Comparison of ENCODE assay signal across 9 mouse cellular contexts in genomic region chr9:9049202-9049601, GRCm38 (mm10).
DNase-seq lines count a peak whose midpoint lies in the region; ATAC-seq and TF ChIP-seq lines count a peak whose summit lies in the region.
"Had no signal": no experiment of that assay in that cellular context is flagged by ENCODE, and none has a peak within 500 bp of the region (broad histone marks: within the 10 kb centered on the region; RNA-seq: fewer than 3 reads in every experiment).

No protein-coding gene starts in this region.

- TF ChIP-seq CTCF in MEL (IDR thresholded peaks at IDR 0.05 in 2 of 3, conservative IDR thresholded peaks at IDR 0.05 in 1 of 3; ENCODE audit: control insufficient read depth in 1 of 3, insufficient read depth in 1 of 3, low read depth in 2 of 3, low read length in 3 of 3, poor library complexity in 1 of 3, severe bottlenecking in 1 of 3) = peak in 2 of 3 experiments; percentile 14 to 56; a peak in 2 of 6 replicates

- no peaks in the 10 kb centered on the region for H3K79me2 ChIP-seq in MEL (ENCODE audit: control insufficient read depth, insufficient read depth, low read length, poor library complexity)

- WGBS in limb, embryonic 14.5 days = 64% methylated on average over 3 of the region's 3 CpGs
- WGBS in limb, embryonic 10.5 days = 58% methylated on average over 3 of the region's 3 CpGs
- WGBS in large intestine, adult 2 months = 68% methylated on average over 3 of the region's 3 CpGs

- peaks cover 9% of the 10 kb centered on the region; the same call in 1 of the 2 replicates for H3K36me3 ChIP-seq in limb, embryonic 14.5 days (ENCODE audit: control insufficient read depth, insufficient read depth, low read length)
- peaks cover 13% of the 10 kb centered on the region for H3K36me3 ChIP-seq in limb, embryonic 10.5 days
- no peaks in the 10 kb centered on the region for H3K36me3 ChIP-seq in MEL (ENCODE audit: control insufficient read depth in 1 of 2, insufficient read depth in 2 of 2, low read length in 2 of 2)

- H3K27me3 ChIP-seq in limb, embryonic 14.5 days (ENCODE audit: control insufficient read depth, insufficient read depth, low read length) = no peaks in the 10 kb centered on the region
- H3K27me3 ChIP-seq in limb, embryonic 10.5 days (ENCODE audit: low read depth, poor library complexity, severe bottlenecking) = no peaks in the 10 kb centered on the region
- H3K27me3 ChIP-seq in MEL (ENCODE audit: control insufficient read depth in 1 of 2, insufficient read depth in 2 of 2, low read length in 2 of 2) = no peaks in the 10 kb centered on the region
- H3K27me3 ChIP-seq: embryonic facial prominence, embryonic 15.5 days had no signal

- TF ChIP-seq POLR2A in limb, embryonic 14.5 days (IDR thresholded peaks at IDR 0.05; ENCODE audit: borderline replicate concordance, extremely low read depth, insufficient read depth, insufficient read length) = no peak
- no peak for TF ChIP-seq POLR2A in MEL (IDR thresholded peaks at IDR 0.05; ENCODE audit: control insufficient read depth in 1 of 2, insufficient read depth in 1 of 2, low read depth in 1 of 2, low read length in 2 of 2, poor library complexity in 1 of 2)

- H3K9ac ChIP-seq in limb, embryonic 14.5 days (ENCODE audit: low read depth, low read length, severe bottlenecking) = no peak overlapping the region
- H3K9ac ChIP-seq in MEL (ENCODE audit: control insufficient read depth, low read depth, low read length, poor library complexity, severe bottlenecking) = no peak overlapping the region
- H3K9ac ChIP-seq: embryonic facial prominence, embryonic 15.5 days had no signal

- peaks cover 4% of the 10 kb centered on the region; the same call in 1 of the 2 replicates for H3K4me1 ChIP-seq in limb, embryonic 14.5 days (ENCODE audit: control insufficient read depth, insufficient read depth, low read length)
- H3K4me1 ChIP-seq in limb, embryonic 10.5 days = no peaks in the 10 kb centered on the region
- H3K4me1 ChIP-seq in MEL (ENCODE audit: control insufficient read depth in 1 of 2, insufficient read depth in 2 of 2, low read length in 2 of 2) = no peaks in the 10 kb centered on the region
- H3K4me1 ChIP-seq: embryonic facial prominence, embryonic 15.5 days had no signal

- no peaks in the 10 kb centered on the region for H3K9me3 ChIP-seq in limb, embryonic 14.5 days (ENCODE audit: control insufficient read depth, low read length)
- H3K9me3 ChIP-seq in limb, embryonic 10.5 days (replicated peaks) = no peaks in the 10 kb centered on the region
- H3K9me3 ChIP-seq in MEL (replicated peaks; ENCODE audit: insufficient read depth, low read length) = no peaks in the 10 kb centered on the region
- H3K9me3 ChIP-seq: embryonic facial prominence, embryonic 15.5 days had no signal

- peak; percentile 36 for TF ChIP-seq RAD21 in MEL (IDR thresholded peaks at IDR 0.05; ENCODE audit: low read depth, low read length)

- no peak for ATAC-seq in limb, embryonic 14.5 days (ENCODE audit: low FRiP score, low read depth)

- peak; percentile 31 for DNase-seq in gastrocnemius, adult 18-20 months (ENCODE audit: low spot score)
- no peak for DNase-seq in gastrocnemius, postnatal 36 days
- DNase-seq in limb, embryonic 14.5 days (ENCODE audit: low spot score) = peak; percentile 73
- no peak for DNase-seq in limb, embryonic 10.5 days (ENCODE audit: low spot score)
- peak; percentile 43 for DNase-seq in MEL (ENCODE audit: low read depth, low spot score)
- DNase-seq in large intestine, adult 2 months (ENCODE audit: low read depth, low spot score) = peak; percentile 13
- DNase-seq in spleen, postnatal 14 days (ENCODE audit: low spot score in 2 of 2) = no peak
- no peak for DNase-seq in frontal cortex, postnatal 10 days (ENCODE audit: low spot score in 2 of 2)

- TF ChIP-seq EP300 in MEL (IDR thresholded peaks at IDR 0.05; ENCODE audit: low read depth in 1 of 2, low read length in 2 of 2) = no peak

- no peak overlapping the region for H3K4me2 ChIP-seq in limb, embryonic 14.5 days (replicated peaks; ENCODE audit: low read depth, low read length, severe bottlenecking)
- H3K4me2 ChIP-seq: embryonic facial prominence, embryonic 15.5 days had no signal

- H3K27ac ChIP-seq in limb, embryonic 14.5 days (replicated peaks; ENCODE audit: low read depth, low read length) = no peak overlapping the region
- H3K27ac ChIP-seq in limb, embryonic 10.5 days = no peak overlapping the region
- H3K27ac ChIP-seq in MEL (ENCODE audit: control insufficient read depth, low read depth, low read length) = no peak overlapping the region
- H3K27ac ChIP-seq: embryonic facial prominence, embryonic 15.5 days had no signal

- H3K4me3 ChIP-seq in limb, embryonic 14.5 days (replicated peaks; ENCODE audit: low read length) = no peak overlapping the region
- no peak overlapping the region for H3K4me3 ChIP-seq in limb, embryonic 10.5 days
- H3K4me3 ChIP-seq in MEL (ENCODE audit: control insufficient read depth in 1 of 2, insufficient read depth in 1 of 2, low read depth in 2 of 2, low read length in 2 of 2) = no peak overlapping the region
- H3K4me3 ChIP-seq: embryonic facial prominence, embryonic 15.5 days had no signal

- intact Hi-C loops in gastrocnemius, postnatal 36 days (cut with DNase I) = loop anchor here (2.0 kb wide), 1 partner anchor 328 kb away; no protein-coding TSS in a partner anchor

TF ChIP-seq in MEL, 35 proteins besides CTCF, POLR2A, EP300 and RAD21:
- TF ChIP-seq MAZ (IDR thresholded peaks at IDR 0.05; ENCODE audit: low read depth, low read length) = no peak
- TF ChIP-seq ZC3H11A (IDR thresholded peaks at IDR 0.05; ENCODE audit: low read depth, low read length) = peak; percentile 35; the same call in 1 of the 2 replicates
- TF ChIP-seq SMC3 (IDR thresholded peaks at IDR 0.05; ENCODE audit: low read depth, low read length) = peak; percentile 61
- no peak for TF ChIP-seq E2F4 (IDR thresholded peaks at IDR 0.05; ENCODE audit: borderline replicate concordance, low read depth, low read length)

Comparison
In these comparisons a context has a peak if more than half of its experiments do, and no peak if none do; other contexts are left out.
1. DNase-seq: peak in gastrocnemius, adult 18-20 months (single experiment), limb, embryonic 14.5 days (single experiment), MEL (single experiment) and large intestine, adult 2 months (single experiment); none in gastrocnemius, postnatal 36 days (0 of 2), limb, embryonic 10.5 days (single experiment), spleen, postnatal 14 days (0 of 2) and frontal cortex, postnatal 10 days (0 of 2).